Mouse (Mus musculus) embryonic facial prominence, embryonic 14.5 days (tissue): Measurements from ENCODE around the gene H1f0. TPM values are rescaled to one million over a fixed set of nuclear protein-coding genes. Genes with fewer than 3 reads are reported as not detected.

Experiments used
- ATAC-seq: fragments of 200-750 bp; cut with Nextera tagmentation; 2 replicates; pipeline ENCODE4 v1.8.0; 2017; ENCODE audit warnings: low read depth, moderate number of reproducible peaks, moderate TSS enrichment
- DNase-seq: peaks from one replicate; pipeline ENCODE4 v3.0.0-alpha.2; 2015; ENCODE audit warnings: low spot score
- H3K27ac ChIP-seq: fragments of 300-500 bp; sonication (generic); replicated peaks from 2 replicates; pipeline ENCODE4 v1.5.1; 2014; ENCODE audit warnings: low read depth, mild to moderate bottlenecking, low read length, moderate library complexity
- H3K27me3 ChIP-seq: fragments of 300-500 bp; sonication (generic); replicated peaks from 2 replicates; pipeline ENCODE4 v1.6.1; 2014; ENCODE audit warnings: low read length; ENCODE audit not compliant: control insufficient read depth, insufficient read depth
- H3K36me3 ChIP-seq: fragments of 300-500 bp; sonication (generic); 2 replicates; pipeline ENCODE4 v1.6.1; 2014; ENCODE audit warnings: low read length, mixed read lengths; ENCODE audit not compliant: control insufficient read depth, insufficient read depth
- H3K4me1 ChIP-seq: fragments of 300-500 bp; sonication (generic); 2 replicates; pipeline ENCODE4 v1.6.1; 2014; ENCODE audit warnings: antibody characterized with exemption, low read length; ENCODE audit not compliant: control insufficient read depth, insufficient read depth
- H3K4me2 ChIP-seq: fragments of 300-500 bp; sonication (generic); 2 replicates; pipeline ENCODE4 v1.6.1; 2014; ENCODE audit warnings: low read depth, mild to moderate bottlenecking, low read length, moderate library complexity, mixed read lengths
- H3K4me3 ChIP-seq: fragments of 300-500 bp; sonication (generic); 2 replicates; pipeline ENCODE4 v1.5.1; 2014; ENCODE audit warnings: low read depth, mild to moderate bottlenecking, low read length
- H3K9ac ChIP-seq: fragments of 300-500 bp; sonication (generic); 2 replicates; pipeline ENCODE4 v1.6.1; 2014; ENCODE audit warnings: low read depth, mild to moderate bottlenecking, low read length, moderate library complexity, mixed read lengths
- H3K9me3 ChIP-seq: fragments of 300-500 bp; sonication (generic); 2 replicates; pipeline ENCODE4 v1.6.1; 2016; ENCODE audit warnings: low read length; ENCODE audit not compliant: control insufficient read depth
- WGBS: fragments of 180-500 bp; shearing (Covaris S2); extraction: QIAGEN DNeasy Blood & Tissue Kit; methylation state at CpG from one replicate; pipeline ENCODE4 v1.1.7; 2014; 5-methylcytosine and 5-hydroxymethylcytosine counted together
- polyA plus RNA-seq: library from polyadenylated mRNA; unstranded; fragments of >200 nt; fragmentation: Nextera tagmentation; extraction: Ambion mirVana; gene quantifications from 2 replicates; pipeline ENCODE4 v1.2.1, GENCODE M21; 2014

H1f0 gene
- polyA plus RNA-seq = 168 and 202 TPM in 2 replicates

DNA sequence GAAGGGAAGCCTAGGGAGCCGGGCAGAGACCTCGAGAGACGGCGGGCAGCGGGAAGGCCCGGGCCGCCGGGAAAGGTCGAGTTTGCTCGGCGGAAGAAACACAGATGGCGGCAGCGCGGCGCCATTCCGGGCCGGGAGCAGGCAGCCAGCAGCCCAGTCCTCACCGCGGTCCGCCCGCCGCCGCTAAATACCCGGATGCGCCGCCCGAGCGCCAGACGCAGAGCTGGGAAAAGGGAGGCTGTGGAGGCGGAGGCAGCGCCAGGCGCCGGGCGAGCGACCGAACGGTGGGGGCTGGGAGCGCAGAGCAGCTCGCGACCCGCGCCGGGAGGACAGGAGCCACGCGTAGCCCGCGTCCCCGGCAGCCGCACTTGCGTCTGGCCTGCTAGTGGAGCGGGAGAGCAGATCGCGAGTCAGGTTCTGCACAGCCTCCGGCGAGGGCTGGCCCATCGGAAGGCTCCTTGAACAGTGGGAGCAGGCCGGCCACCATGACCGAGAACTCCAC, at the start of gene H1f0:
Gene H1f0, plus strand, starts transcription at position 214 of the 502 bp plus-strand sequence.
- peak; percentile 88 for ATAC-seq
- WGBS = 0% methylated on average over 25 of the region's 58 CpGs
- H3K27ac ChIP-seq = peak within 1 kb of the TSS; percentile 99
- H3K4me3 ChIP-seq = peak within 1 kb of the TSS; percentile 79
- DNase-seq = peak; percentile 93
- H3K27me3 ChIP-seq = no peaks in the 10 kb centered on the region
- H3K9me3 ChIP-seq = no peaks in the 10 kb centered on the region
- H3K9ac ChIP-seq = peak within 1 kb of the TSS; percentile 100
- peaks cover 20% of the 10 kb centered on the region for H3K4me1 ChIP-seq
- peak within 1 kb of the TSS; percentile 96 for H3K4me2 ChIP-seq
- H3K36me3 ChIP-seq = no peaks in the 10 kb centered on the region

DNA sequence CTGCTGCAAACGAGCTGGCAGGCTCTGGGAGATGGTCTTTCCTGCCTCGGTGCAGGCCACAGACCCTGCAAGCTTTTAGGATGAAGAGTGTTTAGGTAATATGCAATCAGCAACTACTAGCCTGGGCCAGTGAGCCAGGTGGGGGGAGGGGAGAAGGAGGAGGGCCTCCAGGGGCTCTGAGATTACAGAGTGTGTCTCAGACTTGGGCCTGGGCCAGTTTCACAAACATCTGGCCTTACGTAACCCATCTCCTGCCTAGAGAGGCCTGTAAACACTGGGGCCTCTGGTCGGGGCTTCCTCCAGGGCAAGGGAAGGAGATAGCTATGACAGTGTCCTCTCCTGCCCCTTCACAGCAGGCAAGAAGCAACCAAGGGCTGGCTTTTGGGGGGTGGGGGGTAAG, 49.4 kb upstream of the H1f0 start:
- Histone ChIP-seq H3K4me1 (peaks cover 23% of the 10 kb centered on the region), H3K4me2 (peak overlapping the region; percentile 23), H3K4me3 (no peak overlapping the region), H3K36me3 (no peaks in the 10 kb centered on the region), H3K27ac (peak overlapping the region; percentile 81), H3K27me3 (no peaks in the 10 kb centered on the region), H3K9me3 (no peaks in the 10 kb centered on the region), H3K9ac (peak overlapping the region; percentile 53)
- WGBS = 11% methylated on average over 4 of the region's 4 CpGs
- peak; percentile 58 for ATAC-seq
- DNase-seq = peak; percentile 94

DNA sequence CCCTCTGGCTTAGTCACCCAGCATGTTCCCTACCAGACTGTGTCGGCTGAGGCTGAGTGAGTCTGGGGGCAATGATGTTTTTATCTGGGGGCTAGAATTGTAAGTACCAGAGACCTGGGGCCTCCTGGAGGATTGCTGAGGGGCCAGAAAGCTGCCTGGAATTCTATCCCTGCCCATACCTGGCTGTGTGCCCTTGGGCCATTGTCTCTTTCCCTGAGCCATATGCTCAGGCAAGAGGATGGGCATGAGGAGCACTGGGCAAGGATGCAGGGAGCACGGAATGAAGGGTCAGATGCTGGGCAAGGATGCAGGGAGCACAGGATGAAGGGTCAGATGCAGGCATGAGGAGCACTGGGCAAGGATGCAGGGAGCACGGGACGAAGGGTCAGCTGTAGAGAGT, 48.2 kb upstream of the H1f0 start:
- H3K36me3 ChIP-seq = no peaks in the 10 kb centered on the region
- H3K27me3 ChIP-seq = no peaks in the 10 kb centered on the region
- no peak overlapping the region for H3K4me3 ChIP-seq
- WGBS = 83% methylated on average over 4 of the region's 4 CpGs
- ATAC-seq (no peak), DNase-seq (no peak)
- H3K4me1 ChIP-seq = peaks cover 35% of the 10 kb centered on the region
- no peak overlapping the region for H3K4me2 ChIP-seq
- H3K9ac ChIP-seq = no peak overlapping the region; the same call in 1 of the 2 replicates
- no peak overlapping the region for H3K27ac ChIP-seq
- H3K9me3 ChIP-seq = no peaks in the 10 kb centered on the region

DNA sequence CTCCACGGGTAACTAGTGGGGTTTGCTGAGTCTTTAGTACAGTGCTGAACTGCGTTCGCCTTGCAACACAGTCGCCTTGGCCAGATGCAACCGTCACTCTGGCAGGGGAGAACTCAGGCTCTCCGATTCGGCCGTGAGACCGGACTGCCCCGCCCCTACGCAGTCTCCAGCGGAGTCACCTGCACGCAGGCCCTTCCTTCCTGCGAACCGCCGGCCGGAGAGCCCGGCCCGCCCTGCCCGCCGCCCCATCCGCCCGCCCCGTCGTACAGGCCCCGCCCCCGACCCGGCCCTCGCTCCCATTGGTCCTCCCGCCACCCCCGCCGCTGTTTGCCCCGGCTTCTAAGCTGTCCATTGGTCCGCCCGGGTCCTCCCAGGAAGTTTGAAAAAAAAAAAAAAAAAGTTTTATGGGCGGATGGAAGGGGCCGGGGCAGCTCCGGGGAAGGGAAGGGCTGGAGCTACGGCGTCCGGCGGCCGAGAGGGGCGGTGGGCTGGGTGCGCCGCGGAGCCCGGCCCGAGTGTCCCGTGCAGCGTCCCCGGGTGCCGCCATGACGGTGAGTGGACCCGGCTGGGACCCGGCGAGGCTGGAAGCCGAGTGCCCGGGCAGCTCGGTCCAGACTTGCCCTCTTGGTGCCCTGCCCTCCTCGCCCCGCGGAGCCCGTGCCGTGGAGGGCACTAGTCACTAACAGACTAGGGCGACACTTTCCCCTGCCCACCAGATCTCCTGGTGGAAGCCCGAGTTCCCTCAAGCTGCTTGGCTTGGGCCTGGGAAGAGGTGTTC, 45.4 kb upstream of the H1f0 start:
- peak overlapping the region; percentile 91 for H3K4me2 ChIP-seq
- no peaks in the 10 kb centered on the region for H3K36me3 ChIP-seq
- peak overlapping the region; percentile 89 for H3K27ac ChIP-seq
- H3K4me1 ChIP-seq = peaks cover 45% of the 10 kb centered on the region
- H3K9ac ChIP-seq = peak overlapping the region; percentile 89
- H3K4me3 ChIP-seq = peak overlapping the region; percentile 92
- no peaks in the 10 kb centered on the region for H3K27me3 ChIP-seq
- WGBS = 2% methylated on average over 23 of the region's 67 CpGs
- peak; percentile 97 for DNase-seq
- no peaks in the 10 kb centered on the region for H3K9me3 ChIP-seq
- peak; percentile 89 for ATAC-seq

DNA sequence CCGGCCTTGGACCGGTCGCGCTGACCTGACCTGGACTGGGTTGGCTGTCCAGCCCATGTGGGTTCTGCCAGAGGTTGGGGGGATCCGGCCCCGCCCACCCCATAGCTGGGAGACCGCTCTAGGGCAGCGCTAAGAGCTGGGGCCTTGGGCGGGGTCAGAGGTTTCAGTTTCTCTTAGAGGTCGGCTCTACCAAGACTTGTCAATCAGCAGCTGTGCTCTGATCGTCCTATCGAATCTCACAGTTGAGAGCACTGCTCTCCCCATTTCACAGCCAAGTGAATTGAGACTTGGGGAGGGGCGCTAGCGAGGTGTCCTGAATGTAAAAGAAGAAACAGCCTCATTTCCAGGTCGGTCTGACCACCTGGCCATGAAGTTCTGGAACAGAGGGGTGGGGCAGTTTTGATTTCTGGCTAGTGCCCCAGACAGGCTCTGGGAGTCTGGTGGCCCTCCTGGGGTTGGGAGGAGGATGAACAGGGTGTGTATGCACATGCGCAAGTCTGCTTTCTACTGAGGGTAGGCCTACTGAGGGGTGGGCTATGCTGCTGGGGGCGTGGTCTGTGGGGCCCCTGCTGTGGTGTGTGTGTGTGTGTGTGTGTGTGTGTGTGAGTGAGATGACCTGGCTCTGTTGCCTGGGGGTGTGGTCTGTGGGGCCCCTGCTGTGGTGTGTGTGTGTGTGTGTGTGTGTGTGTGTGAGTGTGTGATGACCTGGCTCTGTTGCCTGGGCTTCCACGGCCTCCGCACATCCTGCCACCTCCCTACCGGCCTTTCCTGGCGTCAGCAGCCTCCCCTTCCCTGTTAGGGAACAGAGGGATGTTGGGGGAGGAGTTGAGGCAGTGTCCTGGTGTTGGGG, 44.6 kb upstream of the H1f0 start:
- ATAC-seq (peak; percentile 48), DNase-seq (peak; percentile 89)
- Histone ChIP-seq H3K36me3 (peaks cover 5% of the 10 kb centered on the region), H3K9me3 (no peaks in the 10 kb centered on the region), H3K4me2 (peak overlapping the region; percentile 91), H3K27ac (peak overlapping the region; percentile 89), H3K9ac (peak overlapping the region; percentile 89), H3K27me3 (no peaks in the 10 kb centered on the region), H3K4me3 (peak overlapping the region; percentile 92), H3K4me1 (peaks cover 48% of the 10 kb centered on the region)
- WGBS = under 1% methylated on average over 21 of the region's 21 CpGs

DNA sequence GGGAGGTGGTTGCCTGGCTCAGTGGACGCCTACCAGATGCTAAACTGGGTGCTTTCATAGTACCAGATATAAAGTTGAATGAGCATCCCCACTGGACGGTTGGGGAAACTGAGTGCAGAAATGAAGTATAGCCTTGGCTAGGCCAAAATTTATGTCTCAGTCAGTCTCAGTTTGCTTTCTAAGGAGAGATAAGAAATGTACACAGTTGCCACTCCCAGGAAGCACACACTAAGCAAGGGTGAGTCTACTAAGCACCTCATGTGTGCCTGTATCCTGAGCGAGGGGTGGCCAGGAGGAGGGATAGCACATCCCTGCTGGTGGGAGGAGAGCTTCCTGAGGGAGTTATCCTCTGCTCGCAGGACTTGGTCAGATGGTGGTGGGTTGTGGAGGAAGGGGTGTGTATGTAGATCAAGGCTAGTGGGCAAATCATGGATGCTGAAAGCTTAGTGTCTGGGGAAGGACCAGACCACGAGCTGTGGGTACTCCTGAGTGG, 43.9 kb upstream of the H1f0 start:
- Histone ChIP-seq H3K4me3 (peak overlapping the region; percentile 92), H3K9me3 (no peaks in the 10 kb centered on the region), H3K27ac (peak overlapping the region; percentile 89), H3K36me3 (peaks cover 10% of the 10 kb centered on the region), H3K9ac (peak overlapping the region; percentile 89), H3K4me1 (peaks cover 42% of the 10 kb centered on the region), H3K27me3 (no peaks in the 10 kb centered on the region), H3K4me2 (peak overlapping the region; percentile 91)
- DNase-seq (no peak), ATAC-seq (no peak)
- 30% methylated on average over 5 of the region's 5 CpGs for WGBS

DNA sequence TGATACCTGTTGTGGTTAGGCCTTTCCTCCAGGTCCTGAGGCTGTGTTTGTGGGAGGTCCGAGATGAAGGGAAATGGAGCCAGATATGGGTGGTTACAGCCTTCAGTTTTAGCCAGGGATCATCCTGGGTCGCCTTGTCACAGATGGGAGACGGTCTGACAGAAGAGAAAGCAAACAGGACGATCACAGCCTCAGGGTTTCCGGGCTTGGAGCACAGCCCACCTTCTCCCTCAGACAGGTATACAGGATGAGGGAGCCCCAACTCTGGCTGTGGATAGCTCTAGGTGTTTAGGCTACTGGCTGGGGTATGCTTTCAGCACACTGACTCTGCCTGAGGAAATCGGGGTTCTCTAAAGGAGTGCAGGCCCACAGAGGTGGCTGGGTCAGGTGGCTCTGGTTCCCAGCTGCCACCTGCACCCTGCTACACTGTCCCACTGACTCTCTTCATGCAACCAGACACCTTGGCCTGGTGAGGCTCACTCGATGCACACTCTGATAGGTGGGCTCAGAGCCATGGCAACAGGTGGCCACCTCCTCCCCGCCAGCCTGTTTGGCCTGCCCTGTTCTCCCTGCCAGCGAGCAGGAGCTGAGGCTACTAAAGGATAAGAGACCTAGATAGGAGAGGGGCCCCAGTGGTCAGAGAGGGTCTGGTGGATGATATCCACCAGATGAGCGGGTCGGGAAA, 41.6 kb upstream of the H1f0 start:
- 58% methylated on average over 10 of the region's 11 CpGs for WGBS
- Histone ChIP-seq H3K4me2 (no peak overlapping the region), H3K9me3 (no peaks in the 10 kb centered on the region), H3K4me3 (no peak overlapping the region), H3K9ac (no peak overlapping the region), H3K36me3 (peaks cover 33% of the 10 kb centered on the region), H3K4me1 (peaks cover 40% of the 10 kb centered on the region), H3K27ac (no peak overlapping the region), H3K27me3 (no peaks in the 10 kb centered on the region)
- DNase-seq (peak; percentile 41), ATAC-seq (peak; percentile 27; the same call in 1 of the 2 replicates)

DNA sequence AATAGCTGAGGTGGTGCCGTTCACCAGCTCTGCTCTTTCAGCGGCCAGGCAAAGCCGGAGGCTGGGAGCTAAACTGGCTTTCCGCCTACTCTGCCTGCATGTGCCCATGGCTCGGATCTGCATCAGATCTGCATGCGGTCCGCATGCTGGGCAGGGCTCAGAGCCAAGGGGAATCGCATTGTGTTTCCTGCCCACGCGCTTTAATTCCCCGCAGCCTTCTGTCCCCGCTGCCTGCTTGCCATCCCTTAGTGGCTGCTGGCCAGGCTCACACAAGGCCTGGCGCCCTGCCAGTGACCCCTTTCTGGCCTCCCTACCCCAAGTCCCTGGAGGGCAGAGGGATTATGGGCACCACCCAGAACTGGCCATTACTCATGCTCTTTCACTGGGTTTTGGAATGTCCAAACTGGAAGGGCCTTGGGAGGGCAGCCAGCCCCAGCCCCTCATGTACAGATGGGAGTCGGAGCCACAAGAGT, 39.7 kb upstream of the H1f0 start:
- Histone ChIP-seq H3K4me2 (peak overlapping the region; percentile 10; the same call in 1 of the 2 replicates), H3K9ac (peak overlapping the region; percentile 16; the same call in 1 of the 2 replicates), H3K27ac (peak overlapping the region; percentile 33; the same call in 1 of the 2 replicates), H3K4me1 (peaks cover 34% of the 10 kb centered on the region), H3K9me3 (no peaks in the 10 kb centered on the region), H3K27me3 (no peaks in the 10 kb centered on the region), H3K4me3 (no peak overlapping the region), H3K36me3 (peaks cover 52% of the 10 kb centered on the region)
- DNase-seq (peak; percentile 75), ATAC-seq (peak; percentile 31; the same call in 1 of the 2 replicates)
- WGBS = 53% methylated on average over 14 of the region's 14 CpGs
